Mouse (Mus musculus): ENCODE data around the gene Arhgap31.

The Arhgap31 gene

DNA sequence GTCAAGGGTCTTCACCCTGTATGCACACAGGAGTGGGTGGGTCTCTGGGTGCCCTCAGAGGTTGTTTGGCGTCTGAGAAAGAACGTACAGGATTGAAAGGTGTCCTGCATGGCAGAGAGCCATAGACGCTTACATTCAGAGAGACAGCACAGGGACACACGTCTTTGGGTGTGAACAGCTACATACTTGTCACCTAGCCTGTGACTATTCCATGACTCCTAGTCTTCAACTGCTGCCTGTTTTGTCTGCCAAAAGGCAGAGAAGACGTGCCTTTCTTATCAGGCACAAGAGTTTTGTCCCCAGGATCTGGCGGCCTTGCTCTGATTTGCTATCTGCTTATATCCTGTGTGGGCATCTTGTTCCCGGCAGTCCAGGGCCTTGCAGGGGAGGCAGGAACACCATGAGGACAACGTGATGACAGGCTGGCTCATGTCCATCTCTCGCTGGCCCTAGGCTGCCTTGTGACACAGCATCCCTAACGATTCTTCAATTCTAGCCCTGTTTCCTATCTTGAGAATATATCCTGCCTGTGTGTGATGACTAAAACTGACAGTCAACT, 87.2 kb downstream of the Arhgap31 start:
- Histone ChIP-seq H3K36me3 (ENCODE audit: control insufficient read depth, insufficient read depth, low read length, poor library complexity, severe bottlenecking) (no peaks in the 10 kb centered on the region), H3K27me3 (ENCODE audit: control insufficient read depth, insufficient read depth, low read length, poor library complexity, severe bottlenecking) (no peaks in the 10 kb centered on the region)
- DNase-seq (ENCODE audit: low read depth, low spot score), result no peak

DNA sequence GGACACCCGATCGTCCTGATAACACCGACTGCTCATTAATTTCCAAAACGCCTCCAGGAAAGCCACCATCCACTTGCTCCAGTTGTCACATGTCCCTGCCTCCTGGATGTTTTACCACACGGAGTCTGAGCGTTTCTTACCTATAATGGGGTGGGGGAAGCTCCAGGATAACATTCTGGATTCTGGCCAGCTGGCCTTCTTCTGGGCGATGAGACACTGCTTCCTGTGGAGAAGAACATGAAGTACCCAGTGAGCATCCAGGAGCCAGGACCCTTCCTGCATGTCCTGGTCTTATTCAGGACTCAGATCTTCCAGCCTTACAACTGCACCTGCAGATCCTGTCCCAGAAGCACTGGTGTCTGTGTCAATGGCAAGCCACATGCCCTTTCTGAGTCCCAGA, 87.7 kb downstream of the Arhgap31 start:
- H3K36me3 ChIP-seq (ENCODE audit: control insufficient read depth, insufficient read depth, low read length, poor library complexity, severe bottlenecking), result no peaks in the 10 kb centered on the region
- no peaks in the 10 kb centered on the region for H3K27me3 ChIP-seq (ENCODE audit: control insufficient read depth, insufficient read depth, low read length, poor library complexity, severe bottlenecking)
- DNase-seq (ENCODE audit: low read depth, low spot score), result no peak

DNA sequence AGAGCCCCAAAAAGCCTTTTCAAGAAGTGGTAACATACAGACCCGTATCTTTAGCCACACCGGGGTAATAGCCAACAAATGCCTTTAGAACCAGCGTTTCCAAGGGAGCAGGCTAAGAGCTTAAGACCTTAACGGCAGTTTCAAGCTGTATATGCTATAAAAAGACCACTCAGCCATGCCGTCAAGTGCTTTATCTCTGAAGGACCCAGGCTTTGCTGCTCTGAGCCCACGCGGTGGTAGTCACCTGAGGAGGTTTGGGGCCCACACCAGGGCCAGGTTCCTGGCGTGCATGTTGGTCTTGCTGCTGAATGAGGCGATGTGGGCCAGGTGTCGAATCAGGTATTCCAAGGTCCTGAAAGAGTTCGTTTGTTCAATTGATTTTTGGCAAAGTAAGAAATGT, 88.8 kb downstream of the Arhgap31 start:
- DNase-seq (ENCODE audit: low read depth, low spot score), result no peak
- Histone ChIP-seq H3K27me3 (ENCODE audit: control insufficient read depth, insufficient read depth, low read length, poor library complexity, severe bottlenecking) (no peaks in the 10 kb centered on the region), H3K36me3 (ENCODE audit: control insufficient read depth, insufficient read depth, low read length, poor library complexity, severe bottlenecking) (no peaks in the 10 kb centered on the region)

- peak; percentile 54 for DNase-seq (ENCODE audit: low read depth, low spot score)
- Histone ChIP-seq H3K36me3 (ENCODE audit: control insufficient read depth, insufficient read depth, low read length, poor library complexity, severe bottlenecking) (no peaks in the 10 kb centered on the region), H3K27me3 (ENCODE audit: control insufficient read depth, insufficient read depth, low read length, poor library complexity, severe bottlenecking) (no peaks in the 10 kb centered on the region)
These were observed 90.8 kb downstream of the Arhgap31 start for GRCm38 (mm10) chr16:38622283-38622682.

DNA sequence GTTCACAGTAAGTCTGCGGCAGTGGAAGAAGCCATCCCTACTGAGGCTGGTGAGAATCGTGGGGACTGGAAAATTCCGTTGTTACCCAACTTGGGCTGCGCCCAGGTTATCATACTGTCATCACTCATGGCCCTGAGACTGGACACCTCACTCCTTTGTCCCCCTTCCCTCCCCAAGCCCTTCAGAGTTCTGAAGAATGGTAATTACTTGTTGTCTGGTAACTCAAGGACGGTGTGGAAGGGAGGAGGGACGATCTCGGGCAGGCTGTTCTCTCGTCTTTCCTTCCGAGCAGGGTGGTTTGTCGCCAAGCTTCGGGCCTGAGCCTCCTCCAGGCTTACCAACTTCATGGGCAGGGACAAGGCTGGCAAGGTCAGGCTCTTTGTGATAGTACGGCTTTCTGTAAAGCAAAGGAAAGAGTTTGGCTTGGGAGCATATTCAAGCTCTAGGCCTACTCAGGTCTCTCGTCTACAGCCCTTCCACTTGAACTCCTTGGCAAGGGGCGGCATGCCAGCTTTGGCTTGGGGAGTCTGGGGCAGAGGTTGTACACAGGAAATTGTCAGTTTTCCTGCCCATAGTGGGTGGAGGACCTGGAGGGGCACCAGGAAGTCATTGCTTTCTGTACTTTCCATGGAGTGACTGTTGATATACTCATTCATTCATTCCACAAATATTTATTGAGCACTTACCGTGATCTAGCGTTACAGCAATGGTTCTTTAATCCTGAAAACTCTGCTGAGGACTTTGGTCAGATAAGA, 92.2 kb downstream of the Arhgap31 start:
- DNase-seq (ENCODE audit: low read depth, low spot score), result no peak
- Histone ChIP-seq H3K36me3 (ENCODE audit: control insufficient read depth, insufficient read depth, low read length, poor library complexity, severe bottlenecking) (no peaks in the 10 kb centered on the region), H3K27me3 (ENCODE audit: control insufficient read depth, insufficient read depth, low read length, poor library complexity, severe bottlenecking) (no peaks in the 10 kb centered on the region)

GRCm38 (mm10) chr16:38619054-38619453, 94.0 kb downstream of the Arhgap31 start:
- Histone ChIP-seq H3K36me3 (ENCODE audit: control insufficient read depth, insufficient read depth, low read length, poor library complexity, severe bottlenecking) (no peaks in the 10 kb centered on the region), H3K27me3 (ENCODE audit: control insufficient read depth, insufficient read depth, low read length, poor library complexity, severe bottlenecking) (no peaks in the 10 kb centered on the region)
- peak; percentile 81 for DNase-seq (ENCODE audit: low read depth, low spot score)

DNA sequence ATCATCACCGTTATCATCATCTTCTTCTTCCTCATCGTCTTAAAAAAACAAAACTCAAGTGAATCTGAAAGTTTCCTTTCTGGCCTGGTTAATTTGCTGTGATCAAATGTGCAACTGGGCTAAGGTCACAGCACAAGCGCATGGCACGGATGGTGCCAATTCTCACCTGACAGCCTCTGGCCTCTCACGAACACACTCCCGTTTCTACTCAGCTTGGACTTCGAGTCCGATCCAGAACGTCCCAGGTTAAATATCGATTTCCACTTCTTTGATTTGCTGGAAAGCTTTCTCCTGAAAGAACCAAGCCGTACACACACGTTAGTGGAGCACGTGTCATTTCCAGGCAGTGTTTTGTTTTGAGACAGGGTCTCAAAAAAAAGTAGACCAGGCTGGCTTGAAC, 95.1 kb downstream of the Arhgap31 start:
- Histone ChIP-seq H3K27me3 (ENCODE audit: control insufficient read depth, insufficient read depth, low read length, poor library complexity, severe bottlenecking) (no peaks in the 10 kb centered on the region), H3K36me3 (ENCODE audit: control insufficient read depth, insufficient read depth, low read length, poor library complexity, severe bottlenecking) (no peaks in the 10 kb centered on the region)
- no peak for DNase-seq (ENCODE audit: low read depth, low spot score)

- Histone ChIP-seq H3K36me3 (ENCODE audit: control insufficient read depth, insufficient read depth, low read length, poor library complexity, severe bottlenecking) (no peaks in the 10 kb centered on the region), H3K27me3 (ENCODE audit: control insufficient read depth, insufficient read depth, low read length, poor library complexity, severe bottlenecking) (no peaks in the 10 kb centered on the region)
- no peak for DNase-seq (ENCODE audit: low read depth, low spot score)
These were observed 99.4 kb downstream of the Arhgap31 start for GRCm38 (mm10) chr16:38613646-38614045.

GRCm38 (mm10) chr16:38612646-38613045, 100.4 kb downstream of the Arhgap31 start:
- Histone ChIP-seq H3K36me3 (ENCODE audit: control insufficient read depth, insufficient read depth, low read length, poor library complexity, severe bottlenecking) (no peaks in the 10 kb centered on the region), H3K27me3 (ENCODE audit: control insufficient read depth, insufficient read depth, low read length, poor library complexity, severe bottlenecking) (no peaks in the 10 kb centered on the region)
- no peak for DNase-seq (ENCODE audit: low read depth, low spot score)

- H3K27me3 ChIP-seq (ENCODE audit: control insufficient read depth, insufficient read depth, low read length, poor library complexity, severe bottlenecking), result no peaks in the 10 kb centered on the region
- no peak for DNase-seq (ENCODE audit: low read depth, low spot score)
These were observed 104.0 kb downstream of the Arhgap31 start for GRCm38 (mm10) chr16:38609092-38609491.

DNA sequence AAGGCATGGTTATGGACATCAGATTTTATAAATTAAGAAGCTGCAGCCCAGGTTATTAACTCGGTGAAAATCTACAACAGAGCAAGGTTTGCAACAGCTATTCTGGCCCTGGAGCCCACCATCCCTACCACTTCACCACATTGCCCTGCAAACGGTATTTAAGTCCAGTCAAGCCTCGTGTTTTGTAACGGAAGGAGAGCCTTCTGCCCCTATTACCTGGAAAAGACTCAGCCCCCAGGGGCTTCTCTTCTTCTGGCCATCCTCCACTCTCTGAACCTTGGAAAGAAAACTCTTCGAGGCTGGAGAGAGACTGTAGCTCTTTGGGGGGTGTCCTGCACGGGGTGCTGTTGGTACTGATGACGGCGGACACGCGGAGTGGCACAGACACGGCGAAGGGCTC, 104.4 kb downstream of the Arhgap31 start:
- H3K27me3 ChIP-seq (ENCODE audit: control insufficient read depth, insufficient read depth, low read length, poor library complexity, severe bottlenecking), result no peaks in the 10 kb centered on the region
- DNase-seq (ENCODE audit: low read depth, low spot score), result no peak
- H3K36me3 ChIP-seq (ENCODE audit: control insufficient read depth, insufficient read depth, low read length, poor library complexity, severe bottlenecking), result no peaks in the 10 kb centered on the region

More at GRCm38 (mm10) chr16:38609092-38609491, 104.0 kb downstream of the Arhgap31 start:
- no peaks in the 10 kb centered on the region for H3K36me3 ChIP-seq (ENCODE audit: control insufficient read depth, insufficient read depth, low read length, poor library complexity, severe bottlenecking)

- DNase-seq (ENCODE audit: low read depth, low spot score), result no peak
- no peaks in the 10 kb centered on the region for H3K36me3 ChIP-seq (ENCODE audit: control insufficient read depth, insufficient read depth, low read length, poor library complexity, severe bottlenecking)
- H3K27me3 ChIP-seq (ENCODE audit: control insufficient read depth, insufficient read depth, low read length, poor library complexity, severe bottlenecking), result no peaks in the 10 kb centered on the region
These were observed 106.6 kb downstream of the Arhgap31 start for GRCm38 (mm10) chr16:38606509-38606908.

- DNase-seq (ENCODE audit: low read depth, low spot score), result no peak
- Histone ChIP-seq H3K36me3 (ENCODE audit: control insufficient read depth, insufficient read depth, low read length, poor library complexity, severe bottlenecking) (no peaks in the 10 kb centered on the region), H3K27me3 (ENCODE audit: control insufficient read depth, insufficient read depth, low read length, poor library complexity, severe bottlenecking) (no peaks in the 10 kb centered on the region)
These were observed 109.9 kb downstream of the Arhgap31 start for GRCm38 (mm10) chr16:38602989-38603804.

GRCm38 (mm10) chr16:38598986-38599680, 113.9 kb downstream of the Arhgap31 start:
- H3K27me3 ChIP-seq (ENCODE audit: control insufficient read depth, insufficient read depth, low read length, poor library complexity, severe bottlenecking), result no peaks in the 10 kb centered on the region
- no peak for DNase-seq (ENCODE audit: low read depth, low spot score)
- no peaks in the 10 kb centered on the region for H3K36me3 ChIP-seq (ENCODE audit: control insufficient read depth, insufficient read depth, low read length, poor library complexity, severe bottlenecking)

DNA sequence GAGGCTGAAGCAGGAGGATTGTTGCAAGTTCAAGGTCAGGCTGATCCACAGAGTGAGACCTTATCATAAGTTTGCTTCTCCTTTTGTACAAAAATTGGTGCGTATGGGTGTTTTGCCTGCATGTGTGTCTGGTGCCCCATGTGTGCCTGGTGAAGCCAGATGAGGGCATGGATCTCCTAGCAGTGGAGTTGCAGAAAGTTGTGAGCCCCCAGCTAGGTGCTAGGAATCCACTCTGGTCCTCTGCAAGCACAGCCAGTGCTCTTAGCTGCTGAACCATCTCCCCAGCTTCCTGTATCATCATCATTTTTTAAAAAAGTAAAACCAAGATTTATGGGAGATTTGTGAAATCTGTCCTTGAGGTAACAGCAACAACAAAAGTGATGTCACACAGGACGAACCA, 116.4 kb downstream of the Arhgap31 start:
- no peak for DNase-seq (ENCODE audit: low read depth, low spot score)
- Histone ChIP-seq H3K36me3 (ENCODE audit: control insufficient read depth, insufficient read depth, low read length, poor library complexity, severe bottlenecking) (peaks cover 6% of the 10 kb centered on the region), H3K27me3 (ENCODE audit: control insufficient read depth, insufficient read depth, low read length, poor library complexity, severe bottlenecking) (no peaks in the 10 kb centered on the region)

All from splenic B cell, adult 2 months (primary cell).